Mouse (Mus musculus): ENCODE results near the gene Prmt3.

DNA sequence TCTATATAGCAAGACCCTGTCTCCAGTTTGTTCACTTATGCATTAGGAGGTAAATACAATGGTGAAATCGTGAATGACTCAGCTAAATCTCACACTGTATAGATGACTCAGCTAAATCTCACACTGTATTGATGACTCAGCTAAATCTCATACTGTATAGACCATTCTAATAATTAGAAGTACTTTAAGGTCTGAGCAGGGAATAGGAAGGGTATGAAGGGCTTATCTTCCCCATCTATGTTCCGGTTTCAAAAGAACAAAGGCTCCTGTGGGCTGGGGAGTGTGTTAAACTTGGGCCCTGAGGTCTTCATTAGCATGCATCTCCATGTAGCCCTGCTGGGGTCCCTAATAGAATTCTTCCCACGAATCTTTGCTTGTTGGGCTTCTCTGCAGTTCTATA lies 85.6 kb downstream of the Prmt3 start:
- TF ChIP-seq POLR2A (IDR thresholded peaks at IDR 0.05; ENCODE audit: borderline replicate concordance, control insufficient read depth, low read depth, low read length): no peak
- TF ChIP-seq CTCF (IDR thresholded peaks at IDR 0.05; ENCODE audit: control insufficient read depth, insufficient read depth, low read length): no peak

All from bone marrow, adult 2 months (tissue).